Mouse (Mus musculus) B cell, adult 2 months (primary cell): ENCODE results near the gene Pdk2.

ENCODE experiments used
- DNase-seq, 2 experiments: peaks; one replicate each; pipeline ENCODE4 v3.0.0; 2022

Gene Pdk2

DNA sequence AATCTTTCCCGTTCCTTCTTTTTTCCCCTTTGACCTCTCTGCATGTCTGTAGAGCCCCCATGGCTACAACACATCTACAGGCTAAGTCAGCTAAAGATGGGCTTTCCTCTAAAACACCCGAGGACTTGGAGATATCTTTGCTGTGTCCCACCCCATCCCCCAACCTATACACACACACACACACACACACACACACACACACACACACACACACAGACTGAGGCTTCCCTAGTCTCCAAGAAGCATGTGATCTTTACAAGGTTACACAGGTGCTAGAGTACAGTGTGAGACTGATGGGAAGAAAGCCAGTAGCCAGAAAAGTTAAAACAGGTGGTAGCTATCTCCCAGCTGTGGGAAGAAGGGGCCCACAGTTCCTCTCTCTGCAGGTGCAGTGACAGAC, 54.7 kb downstream of the Pdk2 start:
- DNase-seq, result no peak

DNA sequence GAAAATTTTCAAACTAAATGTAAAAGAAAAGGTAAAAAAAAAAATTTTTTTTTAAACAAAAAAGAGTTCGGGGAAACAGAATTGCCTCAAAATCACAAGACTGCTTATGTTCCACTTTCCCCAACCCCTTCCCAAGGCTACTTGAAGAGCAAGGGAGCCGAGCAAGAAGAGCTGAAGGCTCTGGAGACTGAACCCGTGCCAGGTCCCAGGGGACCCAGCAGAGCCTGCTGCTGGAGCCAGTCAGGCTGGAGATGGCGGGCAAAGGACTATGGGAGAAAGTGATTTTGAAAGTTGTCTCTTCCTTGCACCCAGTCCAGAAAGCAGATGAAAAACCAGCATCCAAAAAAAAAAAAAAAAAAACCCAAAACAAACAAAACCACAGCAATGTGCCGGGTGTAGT, 55.3 kb downstream of the Pdk2 start:
- no peak for DNase-seq

DNA sequence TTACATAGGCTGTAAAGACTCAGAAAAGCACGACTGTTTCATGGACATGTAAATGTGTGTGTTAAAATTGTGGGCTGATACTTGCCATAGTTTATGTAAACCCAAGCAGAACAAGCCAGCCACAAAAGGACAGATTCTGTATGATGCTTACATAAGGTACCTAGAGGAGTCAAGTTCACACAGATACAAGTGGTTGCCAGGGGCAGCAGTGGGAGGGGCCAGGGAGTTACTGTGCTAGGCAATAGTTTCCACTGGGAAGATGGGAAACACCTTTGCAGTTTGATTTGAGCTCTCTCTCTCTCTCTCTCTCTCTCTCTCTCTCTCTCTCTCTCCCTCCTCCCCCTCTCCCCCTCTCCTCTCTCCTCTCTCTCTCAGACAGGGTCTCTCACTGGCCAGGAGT, 56.0 kb downstream of the Pdk2 start:
- DNase-seq, result no peak

DNA sequence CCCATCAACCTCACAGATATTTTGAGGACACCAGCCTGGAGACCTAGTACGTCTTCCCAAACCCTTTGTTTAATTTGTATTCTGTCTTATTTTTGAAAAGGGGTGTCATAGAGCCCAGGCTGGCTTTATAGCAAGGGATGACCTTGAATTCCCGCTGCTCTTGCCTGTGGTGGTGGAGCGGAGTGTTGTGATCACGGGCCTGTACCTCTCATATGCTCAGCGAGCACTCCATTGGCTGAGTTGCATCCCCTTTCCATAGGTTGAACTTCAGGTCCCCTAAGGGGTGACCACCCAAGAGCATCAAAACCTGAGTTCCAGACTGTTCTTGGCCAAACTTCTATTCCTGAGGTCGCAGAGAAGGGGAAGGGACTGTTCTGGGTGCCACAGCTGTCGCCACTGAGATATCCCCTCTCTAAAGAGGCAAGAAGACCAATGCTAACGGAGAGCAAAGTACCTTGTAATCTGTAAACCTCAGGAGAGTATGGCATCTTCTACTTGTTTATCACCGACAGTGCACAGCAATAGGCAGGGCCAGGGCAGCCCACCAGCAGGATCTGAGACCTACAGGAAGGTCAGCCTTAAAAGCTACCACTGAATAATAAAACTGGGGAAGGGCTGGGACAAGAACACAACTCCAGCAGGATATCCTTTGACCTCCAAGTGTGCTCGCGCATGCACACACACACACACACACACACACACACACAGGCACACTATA, 61.5 kb downstream of the Pdk2 start:
- no peak for DNase-seq

DNA sequence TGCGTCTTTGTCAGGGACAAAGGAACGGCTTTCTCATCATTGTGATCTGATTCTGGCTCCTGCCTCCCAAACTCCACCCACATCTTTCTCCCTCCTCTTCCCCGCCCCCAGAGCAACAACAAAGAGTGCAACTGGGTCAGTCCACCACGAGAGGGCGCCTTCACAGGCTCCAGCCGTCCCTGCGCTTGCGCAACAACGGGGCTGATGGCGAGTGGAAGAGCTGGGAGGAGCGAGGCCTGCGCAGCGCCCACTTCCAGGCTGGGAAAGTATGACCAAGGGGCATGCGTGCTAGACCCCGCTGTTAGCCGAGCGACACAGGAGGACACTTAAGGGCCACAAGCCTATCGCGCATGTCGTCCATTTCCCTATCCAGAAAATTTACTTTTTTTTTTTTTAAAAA, 62.2 kb downstream of the Pdk2 start:
- DNase-seq, result peak; percentile 95 to 96

DNA sequence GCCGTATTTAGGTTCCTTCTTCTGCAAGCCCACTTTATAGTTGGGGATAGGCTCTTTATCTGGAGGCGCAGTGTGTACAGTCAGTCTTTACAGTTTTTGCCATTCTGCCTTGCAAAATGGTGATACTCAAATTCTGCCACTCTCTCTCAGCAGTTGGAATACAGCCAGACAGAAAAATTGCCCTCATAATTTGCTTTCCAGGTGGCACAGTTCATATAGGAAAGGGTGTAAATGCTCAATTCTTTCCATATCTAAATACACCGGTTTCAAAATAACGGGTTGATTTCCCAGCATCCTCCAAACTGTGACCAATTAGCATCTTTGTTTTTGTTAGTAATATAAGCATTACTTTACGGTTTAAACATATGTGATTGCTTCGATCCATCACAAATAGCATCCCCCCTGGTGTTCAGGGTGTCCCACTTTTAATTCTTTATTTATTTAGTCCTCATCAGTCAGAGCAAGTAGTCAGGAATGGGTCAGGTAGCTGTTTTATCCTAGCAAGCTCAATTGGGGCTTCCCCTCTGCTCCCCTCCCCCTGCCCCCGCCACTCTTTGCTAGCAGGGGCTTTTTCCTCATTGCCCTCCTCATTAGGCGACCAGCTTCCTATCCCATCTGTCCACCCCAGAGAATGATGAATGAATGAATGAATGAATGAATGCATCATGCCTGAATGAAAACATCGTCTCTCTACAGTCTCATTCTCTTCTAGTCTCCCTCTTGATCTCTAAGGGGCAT, 62.8 kb downstream of the Pdk2 start:
- DNase-seq, result no peak
